Mouse (Mus musculus) hindlimb bud, embryonic 11.5 days (tissue): Measurements from ENCODE around the gene Gnaq.

ENCODE experiments used
- DNase-seq: peaks from one replicate; pipeline ENCODE4 v3.0.0-alpha.2; 2012; ENCODE audit warnings: low read depth, low spot score; ENCODE audit errors: extremely low spot score

Gene Gnaq

DNA sequence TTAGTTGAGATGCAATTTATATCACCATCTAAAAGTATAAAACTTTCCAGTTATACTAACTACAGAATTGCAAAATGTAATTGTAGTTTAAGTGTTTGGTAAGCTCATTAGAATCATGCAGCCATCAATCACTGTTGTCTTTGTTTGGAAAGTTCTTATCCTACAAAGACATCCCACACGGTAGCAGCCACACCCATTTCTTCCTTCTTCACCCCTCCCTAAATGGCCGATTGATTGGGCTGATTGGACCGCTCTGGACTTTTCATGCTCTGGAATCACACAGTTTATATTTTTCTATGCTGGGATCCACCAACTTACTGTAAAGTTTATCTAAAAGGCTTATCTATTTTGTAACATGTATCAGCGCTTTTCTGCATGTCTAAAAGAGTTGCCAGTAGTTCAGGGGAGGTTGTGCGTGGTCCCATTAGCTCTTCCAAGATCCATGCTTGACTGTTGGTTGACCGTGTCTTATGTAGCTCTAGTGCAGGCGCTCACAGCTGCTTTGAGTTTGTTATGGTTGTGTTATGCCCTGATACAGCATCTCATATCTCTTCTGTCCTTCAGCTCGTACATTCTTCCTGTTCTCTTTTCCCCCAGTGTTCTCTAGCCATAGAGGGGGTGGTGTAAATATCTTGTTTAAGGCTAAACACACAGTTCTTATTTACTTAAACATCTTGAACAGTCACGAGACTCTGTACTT, 56.6 kb downstream of the Gnaq start:
- DNase-seq: no peak

DNA sequence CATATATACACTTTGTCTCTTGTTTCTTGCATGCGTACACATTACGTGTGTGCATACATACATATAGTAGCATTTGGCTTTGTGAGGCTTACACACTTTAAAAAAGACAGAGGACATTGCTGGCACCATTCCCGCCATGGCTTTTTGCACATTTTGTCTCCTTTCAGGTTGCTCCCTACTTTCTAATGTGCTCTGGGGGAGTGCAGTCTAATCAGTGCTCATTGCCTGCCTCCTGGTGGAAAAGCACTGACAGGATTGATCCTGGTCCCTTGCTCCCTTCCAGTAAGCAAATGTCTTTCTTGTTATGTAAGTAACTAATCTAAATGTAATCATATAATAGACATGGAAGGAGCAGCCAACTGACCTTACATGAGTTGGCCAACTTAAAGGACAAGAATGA, 65.5 kb downstream of the Gnaq start:
- DNase-seq: no peak

DNA sequence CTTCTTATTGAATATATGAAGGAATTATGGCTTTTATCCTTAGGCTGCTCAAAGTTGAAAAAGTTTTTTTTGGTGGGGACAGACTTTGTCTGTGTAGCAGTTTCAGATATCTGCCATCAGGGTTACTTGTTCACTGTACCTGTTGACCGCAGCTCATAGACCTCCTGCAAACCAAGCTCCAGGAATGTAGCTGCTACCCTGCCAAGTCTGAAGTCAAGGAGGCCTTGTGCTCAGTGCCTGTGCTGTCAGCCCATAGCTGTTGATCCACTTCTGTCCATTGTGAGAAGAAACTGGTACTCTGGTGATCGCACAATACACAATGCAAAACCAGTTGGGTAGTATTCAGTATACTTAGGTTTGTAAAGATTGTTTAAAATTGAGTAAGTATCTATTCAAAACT, 68.7 kb downstream of the Gnaq start:
- no peak for DNase-seq

DNA sequence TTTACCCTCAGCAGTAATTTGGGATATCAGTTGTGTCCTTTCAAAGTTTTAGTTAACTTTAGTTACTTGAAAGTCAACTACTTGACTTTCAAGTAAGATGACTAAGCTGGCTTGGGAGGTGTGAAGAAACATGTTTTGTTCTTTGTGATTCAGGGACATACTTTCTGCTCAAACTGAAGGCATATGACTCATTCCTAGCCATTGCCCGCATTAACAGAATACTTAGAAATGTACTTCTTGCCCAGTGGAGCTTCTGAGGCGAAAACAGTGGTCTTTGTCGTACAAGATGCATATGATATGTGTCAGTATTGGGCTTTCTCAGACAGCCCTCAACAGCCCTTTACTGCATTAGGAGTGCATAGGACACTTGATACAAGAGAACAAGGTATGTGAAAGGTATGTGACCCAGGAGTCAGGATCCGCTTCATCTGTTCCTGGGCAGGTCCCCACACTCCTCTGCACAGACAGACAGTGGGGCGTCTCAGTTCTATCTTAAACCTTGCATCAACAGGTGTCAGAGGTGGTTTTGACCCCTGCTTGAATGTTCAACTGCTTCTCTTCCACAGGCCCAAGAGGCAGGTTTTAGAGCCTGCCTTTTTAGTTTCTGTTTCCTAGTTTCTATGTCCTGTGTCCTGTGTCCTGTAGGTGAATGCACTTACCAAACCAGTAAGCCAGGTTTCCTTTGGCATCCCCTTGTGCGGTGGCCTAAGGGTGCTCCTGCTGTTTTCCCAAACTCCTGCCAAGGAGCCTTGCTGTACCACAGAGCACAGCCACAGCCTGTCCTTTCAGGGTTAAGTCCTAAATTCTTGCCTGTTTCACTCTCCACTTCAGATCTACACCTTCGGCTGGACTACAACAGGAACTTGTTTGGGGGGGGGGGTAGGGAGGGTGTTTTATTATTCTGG, 72.4 kb downstream of the Gnaq start:
- DNase-seq: no peak

DNA sequence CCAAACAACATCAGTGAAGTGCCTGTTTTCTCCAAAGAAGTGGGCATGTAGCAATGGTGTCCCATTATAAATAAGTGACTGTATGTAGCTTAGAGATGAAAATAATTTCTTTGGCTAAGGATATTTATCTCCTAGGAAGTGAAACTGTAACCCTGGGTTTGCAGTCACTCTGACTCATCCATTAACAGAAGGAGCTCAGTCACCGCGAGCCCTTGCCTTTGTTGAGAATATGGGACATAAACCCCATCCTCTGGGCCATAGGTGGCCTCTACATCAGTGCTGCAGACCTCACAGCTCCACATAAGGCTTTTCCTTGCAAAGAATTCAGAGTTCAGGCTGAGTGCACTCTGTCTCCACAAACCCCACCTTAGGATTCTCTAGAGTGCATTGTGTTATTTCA, 77.0 kb downstream of the Gnaq start:
- DNase-seq: no peak

DNA sequence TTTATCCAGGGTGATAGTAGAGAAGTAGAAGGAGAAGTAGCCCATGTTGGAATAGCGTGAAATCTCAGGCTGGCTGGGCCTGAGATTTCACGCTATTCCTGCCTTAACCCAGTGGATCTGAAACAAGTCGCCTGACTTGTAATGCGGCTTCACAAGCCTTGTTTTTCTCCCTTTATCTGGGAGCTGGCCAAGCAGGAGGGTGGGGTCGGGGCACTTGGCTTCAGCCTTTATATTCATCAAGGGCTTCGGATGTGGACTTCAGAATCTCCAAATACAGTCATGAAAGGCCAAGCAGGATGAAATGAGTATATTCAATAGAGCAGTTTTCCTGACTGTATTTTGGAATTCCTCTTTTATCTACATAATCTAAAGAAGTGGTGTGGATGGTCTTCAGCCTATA, 82.3 kb downstream of the Gnaq start:
- DNase-seq: no peak

DNA sequence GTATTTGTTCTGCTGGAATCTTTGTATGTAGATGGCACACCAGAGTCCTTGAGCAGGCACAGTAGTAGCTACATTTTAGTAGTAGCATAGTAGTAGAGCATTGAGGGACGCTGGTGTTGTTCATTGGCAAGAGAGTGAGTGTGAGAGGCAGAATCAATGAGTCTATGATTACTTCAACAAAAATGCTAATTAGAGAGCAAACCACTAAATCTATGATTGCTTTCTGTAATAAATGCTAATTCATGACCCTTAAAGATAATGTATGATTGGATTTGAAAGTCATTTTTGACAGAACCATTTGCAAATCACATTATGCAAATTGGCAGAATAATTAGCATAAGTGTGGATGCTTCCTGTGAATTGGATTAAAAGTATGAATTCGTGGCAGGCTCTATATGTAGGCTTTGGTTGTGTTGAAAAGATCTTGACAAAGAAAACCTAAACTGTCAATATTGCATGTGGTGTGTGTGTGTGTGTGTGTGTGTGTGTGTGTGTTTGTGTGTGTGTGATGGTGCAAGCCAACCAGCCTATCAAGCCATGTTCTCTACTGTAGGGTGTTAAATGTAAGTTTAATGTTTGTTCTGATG, 82.9 kb downstream of the Gnaq start:
- DNase-seq: no peak

DNA sequence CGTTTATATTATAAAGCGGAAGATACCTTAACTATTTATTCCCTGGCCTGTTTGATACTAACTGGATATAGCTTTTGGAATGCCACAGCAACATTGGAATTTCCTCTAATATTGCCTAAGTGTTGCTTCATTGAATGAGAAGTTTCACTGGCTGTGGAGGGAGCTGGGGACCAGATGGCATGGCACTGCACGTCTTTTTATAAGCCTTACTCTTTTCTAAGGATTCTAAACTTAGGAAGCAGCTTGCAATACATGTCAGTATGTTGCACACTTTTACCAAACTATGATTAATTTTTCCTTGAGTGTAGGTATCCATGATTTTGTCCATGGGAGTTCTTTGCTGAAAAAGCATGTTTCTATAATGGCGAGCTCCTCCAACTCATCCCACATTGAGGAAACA, 87.3 kb downstream of the Gnaq start:
- DNase-seq: no peak

DNA sequence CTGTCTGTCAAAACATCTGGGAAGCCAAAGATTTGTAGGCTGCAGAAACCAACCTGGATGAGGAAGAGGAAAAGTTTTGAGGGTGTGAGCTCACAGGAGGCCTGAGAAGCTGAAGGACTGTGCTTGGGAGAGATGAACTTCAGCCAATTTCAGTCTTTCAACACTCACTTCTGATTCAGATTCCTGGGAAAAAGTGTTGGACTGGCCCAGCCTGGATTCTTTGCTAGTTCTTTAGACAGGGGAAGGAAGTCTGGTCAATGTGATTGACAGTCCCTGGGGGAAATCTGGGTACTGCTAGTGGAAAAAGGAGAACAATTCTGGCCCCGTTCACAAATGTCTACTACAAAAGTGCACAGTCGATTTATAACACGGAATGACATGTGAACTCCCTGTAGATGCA, 89.9 kb downstream of the Gnaq start:
- DNase-seq: no peak

DNA sequence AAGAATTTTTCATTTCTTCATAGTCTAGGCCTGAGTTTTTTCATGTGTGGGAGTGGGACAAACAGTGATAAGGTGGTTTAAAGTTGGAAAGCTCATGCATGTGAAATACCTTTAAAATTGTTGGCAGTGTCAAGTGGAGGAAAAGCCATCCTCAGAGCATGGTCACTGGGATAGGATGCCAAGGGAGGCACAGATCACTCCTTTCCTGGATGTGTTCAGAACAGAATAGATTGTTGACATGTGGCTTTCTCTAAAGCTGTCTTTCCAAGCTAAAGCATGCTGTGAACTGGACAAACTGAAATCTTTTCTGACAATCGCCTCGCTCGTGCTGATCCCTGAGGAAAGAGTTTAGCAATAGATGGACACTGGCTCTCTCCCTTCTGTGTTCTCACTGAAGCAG, 90.5 kb downstream of the Gnaq start:
- no peak for DNase-seq

DNA sequence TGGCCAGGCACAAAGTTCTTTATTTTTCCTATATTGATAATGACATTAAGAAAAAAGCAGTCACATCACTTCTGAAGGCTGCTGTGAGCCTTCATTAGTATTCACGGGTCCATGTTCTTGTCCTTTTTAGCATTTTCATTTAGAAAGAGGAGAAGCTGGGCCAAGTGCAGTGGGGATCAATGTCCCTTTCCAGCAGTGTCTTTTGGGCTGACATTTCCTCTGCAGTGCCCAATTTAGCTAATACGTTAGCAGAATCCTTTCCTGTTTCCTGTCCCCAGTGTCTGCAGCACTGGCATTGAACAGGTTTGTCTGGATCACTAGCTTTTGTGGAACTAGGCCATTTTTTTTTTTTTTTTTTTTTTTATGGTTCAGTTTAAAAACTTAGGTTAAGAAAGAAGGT, 92.2 kb downstream of the Gnaq start:
- DNase-seq: no peak

DNA sequence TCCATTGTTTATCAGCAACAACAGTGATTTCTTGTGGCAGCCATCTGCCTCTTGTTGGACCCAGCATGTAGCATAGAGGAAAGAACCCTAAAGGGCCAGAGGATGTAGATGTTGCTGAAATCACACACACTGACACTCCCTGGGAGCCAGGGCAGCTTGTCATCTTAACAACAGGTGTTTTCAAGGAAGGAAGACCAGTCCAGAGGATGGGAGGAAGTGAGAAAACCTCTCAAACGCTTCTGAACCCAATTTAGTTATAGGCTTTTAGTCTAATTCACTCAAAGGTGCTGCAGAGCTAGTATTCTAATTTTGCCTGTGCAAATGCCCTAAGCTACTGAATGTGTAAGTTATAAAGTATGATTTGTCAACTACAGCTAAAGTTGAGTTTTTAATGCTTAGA, 99.0 kb downstream of the Gnaq start:
- no peak for DNase-seq

DNA sequence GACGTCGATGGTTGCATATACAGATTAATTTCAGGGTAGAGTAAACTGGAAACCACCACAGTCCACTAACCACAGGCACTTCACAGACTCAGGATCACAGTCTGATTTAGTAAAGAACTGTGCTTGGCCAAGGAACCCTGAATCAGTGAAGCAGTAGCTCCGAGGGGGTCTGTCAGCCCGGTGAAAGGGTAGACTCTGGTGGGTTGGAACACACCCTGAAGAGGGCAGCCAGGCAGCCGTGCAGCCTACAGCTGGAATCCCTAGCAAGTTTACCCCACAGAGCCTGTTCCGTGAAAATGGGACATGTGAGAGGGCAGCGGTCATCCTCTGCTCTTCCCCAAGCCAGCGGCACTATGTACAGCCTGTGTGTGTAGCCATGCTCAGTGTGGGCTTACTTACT, 103.0 kb downstream of the Gnaq start:
- no peak for DNase-seq

DNA sequence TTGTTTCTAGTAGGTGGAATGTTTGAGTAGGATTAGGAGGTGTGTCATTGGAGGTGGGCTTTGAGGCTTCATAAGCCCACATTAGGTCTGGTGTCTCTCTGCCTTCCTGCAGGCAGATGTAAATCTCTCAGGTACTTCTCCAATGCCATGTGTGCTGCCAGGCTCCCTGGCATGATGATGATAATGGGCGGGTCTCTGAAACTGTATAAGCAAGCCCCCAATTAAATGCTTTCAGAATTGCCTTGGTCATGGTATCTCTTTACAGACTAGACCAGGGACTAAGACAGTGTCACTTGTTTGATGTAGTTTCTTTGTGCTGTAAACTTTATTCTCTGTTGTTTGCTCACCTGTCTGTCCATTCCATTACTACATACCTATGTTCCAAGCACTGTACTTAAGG, 104.4 kb downstream of the Gnaq start:
- DNase-seq: no peak

DNA sequence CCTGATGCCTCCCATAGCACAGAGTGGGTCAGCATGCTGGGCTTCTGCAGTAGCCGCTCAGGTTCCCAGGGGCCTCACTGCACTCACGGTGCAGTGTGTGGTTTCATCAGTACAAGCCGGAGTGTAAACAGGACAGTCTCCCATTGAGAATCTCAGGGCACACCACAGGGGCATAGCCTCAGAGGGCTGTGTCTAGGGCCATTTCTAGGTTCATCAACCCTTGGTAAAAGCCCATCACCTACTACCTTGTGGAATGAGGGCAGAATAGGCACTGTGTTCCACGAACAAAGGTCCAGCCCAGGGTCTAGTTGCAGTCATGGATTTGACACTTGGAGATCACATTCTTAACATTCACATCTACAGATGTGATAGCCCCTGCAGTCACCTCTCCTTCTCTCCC, 105.4 kb downstream of the Gnaq start:
- DNase-seq: no peak

DNA sequence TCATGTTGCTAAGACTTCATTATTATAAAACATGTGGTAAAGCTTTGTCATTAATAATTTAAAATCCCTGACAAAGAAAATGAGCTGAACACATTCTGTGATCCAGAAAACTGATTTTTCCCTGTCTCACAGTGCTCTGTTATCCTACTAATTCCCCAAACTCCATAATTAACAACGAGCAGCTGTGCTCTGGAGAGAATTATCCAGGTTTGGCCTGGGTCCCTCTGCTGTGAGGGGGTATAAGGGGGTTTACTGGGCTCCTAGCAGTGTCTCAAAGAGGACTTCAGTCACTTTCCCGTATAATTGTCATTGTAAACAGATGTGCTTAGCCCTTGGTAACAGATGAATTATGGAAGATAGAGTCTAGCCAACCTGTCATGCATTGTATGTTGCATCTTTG, 105.9 kb downstream of the Gnaq start:
- no peak for DNase-seq

DNA sequence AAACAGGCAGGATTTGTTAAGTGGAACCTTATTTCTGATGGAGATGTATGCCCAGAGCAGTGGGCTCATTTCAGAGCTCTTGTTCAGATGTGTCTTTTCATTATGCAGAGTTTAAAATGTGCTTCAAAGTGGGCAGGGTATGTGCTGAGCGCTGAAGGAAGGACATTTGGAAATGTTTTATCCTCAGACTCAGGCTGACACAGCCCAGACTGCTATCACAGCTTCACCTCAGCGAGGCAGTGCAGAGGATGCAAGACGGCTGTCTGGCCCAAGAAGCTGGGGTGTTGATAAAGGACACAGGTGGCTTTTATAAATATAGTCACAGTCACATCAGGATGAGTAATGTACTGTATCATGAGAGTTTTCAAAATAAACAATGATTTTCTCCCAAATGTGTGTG, 110.1 kb downstream of the Gnaq start:
- DNase-seq: no peak

DNA sequence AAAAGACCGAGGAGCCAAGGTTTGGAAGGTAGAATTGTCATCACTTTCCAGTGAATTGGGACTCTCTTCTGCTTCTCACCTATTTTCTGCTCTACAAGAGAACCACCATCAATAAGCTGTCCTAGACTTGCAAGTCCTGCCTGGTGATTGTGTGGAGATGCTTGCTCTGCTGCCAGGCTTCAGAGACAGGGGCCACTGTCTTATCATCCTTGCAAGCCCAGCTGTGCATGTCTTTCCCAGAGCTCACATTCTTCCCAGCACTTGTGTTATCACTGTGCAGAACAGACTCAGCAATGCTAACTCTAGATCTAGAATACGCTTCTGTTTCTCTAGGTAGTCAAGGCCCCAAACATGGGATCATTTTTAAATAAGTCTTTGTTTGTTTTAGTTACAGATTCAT, 116.4 kb downstream of the Gnaq start:
- no peak for DNase-seq

DNA sequence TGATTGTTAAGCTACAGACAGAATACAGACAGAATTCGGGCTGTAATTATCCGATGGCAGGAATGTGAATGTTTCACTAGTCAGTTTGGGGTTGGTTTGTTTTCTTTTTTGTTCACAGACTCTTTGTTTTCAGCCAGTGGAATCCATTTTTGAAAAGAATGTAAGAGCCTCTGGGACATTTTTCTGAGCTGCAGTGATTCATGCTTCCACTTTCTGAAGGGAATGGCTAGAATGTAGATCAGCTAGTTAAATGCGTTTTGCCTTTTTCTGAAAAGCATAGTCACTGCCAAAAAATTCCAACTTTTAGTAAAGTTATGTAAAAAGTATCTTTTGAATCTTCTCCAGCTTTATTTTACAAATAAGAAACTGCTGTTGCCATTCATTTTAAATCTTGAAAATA, 118.3 kb downstream of the Gnaq start:
- DNase-seq: no peak

DNA sequence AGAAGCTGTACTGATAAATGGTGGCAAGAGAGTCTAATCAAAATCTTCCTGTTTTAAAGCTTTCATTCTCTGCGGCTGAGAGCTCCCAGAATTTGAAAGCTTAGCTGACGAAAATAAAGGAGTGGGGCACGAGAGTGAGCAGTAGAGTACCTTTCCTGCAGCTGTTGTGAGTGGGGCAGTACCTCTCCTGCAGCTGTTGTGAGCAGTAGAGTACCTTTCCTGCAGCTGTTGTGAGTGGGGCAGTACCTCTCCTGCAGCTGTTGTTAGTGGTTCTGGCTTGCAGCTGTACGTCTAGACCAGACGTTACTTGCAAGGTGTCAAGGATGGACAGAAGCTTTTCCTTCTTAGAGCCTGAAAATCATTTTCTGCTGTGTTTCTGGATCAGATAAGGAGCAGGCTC, 119.2 kb downstream of the Gnaq start:
- DNase-seq: no peak

DNA sequence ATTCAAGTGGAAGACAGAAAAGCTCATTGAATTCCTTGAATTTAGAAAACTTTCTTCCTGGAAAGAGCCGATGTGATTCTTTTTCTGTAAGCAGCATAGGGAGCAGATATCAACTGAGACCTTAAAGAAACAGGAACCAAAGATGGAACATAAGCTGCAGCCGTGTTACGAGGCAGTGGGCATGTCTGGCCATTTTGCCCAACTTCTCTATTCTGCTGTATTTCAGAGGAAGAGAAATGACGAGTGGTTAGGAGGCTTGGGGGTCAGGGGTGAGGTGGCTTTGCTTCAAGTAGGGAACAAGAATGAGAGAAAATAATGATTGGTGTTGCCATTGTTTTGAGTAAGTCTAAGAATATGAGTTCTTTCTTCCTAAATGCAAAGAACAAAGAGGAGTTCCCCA, 120.1 kb downstream of the Gnaq start:
- no peak for DNase-seq

DNA sequence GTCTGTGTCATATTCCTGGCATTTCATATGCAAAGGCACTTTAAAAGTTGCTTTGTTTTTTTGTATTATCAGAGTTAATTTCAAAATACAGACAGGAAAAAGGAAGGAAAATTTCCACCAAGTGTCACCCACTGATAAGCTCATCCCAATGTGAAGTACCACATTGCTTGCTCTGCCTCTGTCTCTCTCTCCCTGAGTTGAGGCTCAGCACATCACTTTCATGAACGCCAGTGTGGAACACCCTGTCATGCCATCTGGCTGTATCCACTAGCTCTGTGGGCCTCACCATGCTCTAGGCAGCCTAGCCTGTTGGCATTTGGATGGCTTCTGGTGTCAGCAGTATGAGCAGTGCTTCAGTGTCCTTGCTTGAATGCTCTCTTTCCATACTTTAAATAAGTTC, 122.2 kb downstream of the Gnaq start:
- no peak for DNase-seq
